Mouse (Mus musculus): ENCODE results near the gene Prkcd.
"Not testable (repeated sequence)": the region's sequence is repeated elsewhere in the genome, so short reads cannot be mapped to it uniquely, and the experiment has no call there.

Gene Prkcd

DNA sequence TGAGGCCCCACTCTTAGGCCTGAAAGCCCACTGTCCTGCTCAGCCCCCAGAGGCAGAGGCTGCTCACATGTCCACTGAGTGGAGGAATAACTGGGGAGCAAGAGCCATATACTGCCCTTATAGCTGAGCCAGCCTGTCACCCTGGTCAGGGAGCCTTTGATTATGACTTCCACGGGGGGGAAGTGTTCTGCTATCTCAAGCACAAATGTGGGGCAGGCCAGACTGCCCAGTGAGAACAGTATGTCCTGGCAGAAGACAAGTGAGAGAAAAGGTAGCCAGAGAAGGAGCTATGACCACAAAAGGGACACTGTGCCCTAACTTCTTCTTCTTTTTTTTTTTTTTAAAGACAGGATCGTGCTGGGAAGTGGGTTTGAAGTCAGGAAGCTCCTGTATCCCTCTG lies 28.9 kb downstream of the Prkcd start:
- no peak for DNase-seq

DNA sequence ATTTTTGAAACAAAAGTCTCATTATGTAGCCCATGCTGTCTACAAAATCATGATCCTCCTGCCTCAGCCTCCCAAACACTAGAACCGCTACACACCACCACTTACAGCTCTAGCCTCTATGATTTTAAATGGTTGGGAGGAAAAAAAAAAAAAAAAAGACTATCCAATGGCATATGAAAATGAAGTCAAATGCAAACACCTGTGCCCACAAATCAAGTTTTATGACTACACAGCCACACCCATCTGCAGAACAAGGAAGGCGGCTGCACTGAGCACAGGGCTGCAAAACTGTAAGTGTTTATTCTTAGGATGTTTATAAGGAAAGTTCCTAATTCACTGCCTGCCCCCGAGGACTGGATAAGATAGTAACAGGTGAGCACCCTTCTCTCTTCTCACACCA lies 29.6 kb downstream of the Prkcd start:
- DNase-seq, result no peak

DNA sequence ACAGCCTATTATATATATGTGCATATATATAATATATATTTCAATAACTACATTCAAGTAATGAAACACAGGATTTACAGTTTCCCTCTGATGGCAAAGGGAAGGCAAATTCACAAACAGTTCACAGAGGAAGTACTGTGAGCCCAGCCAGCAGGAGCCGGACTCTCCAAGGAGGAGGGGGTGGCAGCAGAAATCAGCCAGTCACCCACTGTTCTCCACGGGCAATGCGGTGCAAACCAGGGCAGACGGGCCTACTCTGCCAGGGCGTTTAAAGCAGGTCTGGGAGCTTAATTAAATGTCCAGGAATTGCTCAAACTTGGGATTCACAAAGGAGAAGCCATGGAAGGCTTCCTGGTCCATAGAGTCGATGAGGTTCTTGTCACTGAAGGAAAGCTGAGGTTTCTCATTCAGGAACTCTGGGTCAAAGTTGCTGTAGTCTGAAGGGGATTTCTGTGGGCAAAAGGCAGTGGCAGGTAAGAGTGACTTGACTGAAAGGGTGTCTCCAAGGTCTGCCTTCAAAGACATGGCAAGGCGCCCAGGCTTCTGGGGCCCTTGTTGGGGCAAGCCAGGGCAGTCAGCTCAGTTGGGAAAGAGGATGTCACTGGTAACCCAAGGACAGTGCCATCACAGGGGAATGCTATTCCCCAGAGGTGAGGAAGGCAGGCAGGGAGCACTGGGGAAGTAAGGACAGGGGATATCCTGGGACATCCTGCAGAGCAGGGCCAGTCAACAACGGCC lies 30.3 kb downstream of the Prkcd start:
- no peak for DNase-seq

DNA sequence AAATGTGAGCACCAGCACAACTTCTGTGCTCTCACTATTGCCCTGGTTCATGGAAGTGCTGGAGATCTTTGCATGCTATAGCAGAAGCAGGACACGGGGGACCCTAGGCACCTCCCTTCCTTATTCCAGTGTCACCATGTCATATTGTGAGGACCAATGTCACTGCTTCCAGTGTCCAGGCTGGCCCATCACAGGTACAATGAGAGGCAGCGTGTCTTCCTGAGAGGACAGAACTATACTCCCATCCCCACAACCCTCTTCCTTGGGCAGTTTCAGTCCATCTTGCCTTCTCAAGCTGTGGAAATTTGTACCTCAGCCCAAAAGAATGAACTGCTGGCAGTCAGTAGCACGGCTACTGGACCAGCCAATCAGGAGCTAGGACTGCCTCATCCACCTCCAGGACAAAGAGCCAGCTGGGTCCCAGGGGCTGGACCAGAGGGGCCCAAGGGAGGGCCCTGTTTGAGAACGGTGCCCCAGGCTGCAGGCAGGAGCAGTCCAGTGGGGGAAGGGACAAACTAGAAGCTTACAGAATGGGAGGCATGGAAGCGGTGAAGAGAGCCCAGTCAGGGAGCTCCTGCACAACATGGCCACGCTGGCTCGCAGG lies 31.8 kb downstream of the Prkcd start:
- peak; percentile 84 for DNase-seq

DNA sequence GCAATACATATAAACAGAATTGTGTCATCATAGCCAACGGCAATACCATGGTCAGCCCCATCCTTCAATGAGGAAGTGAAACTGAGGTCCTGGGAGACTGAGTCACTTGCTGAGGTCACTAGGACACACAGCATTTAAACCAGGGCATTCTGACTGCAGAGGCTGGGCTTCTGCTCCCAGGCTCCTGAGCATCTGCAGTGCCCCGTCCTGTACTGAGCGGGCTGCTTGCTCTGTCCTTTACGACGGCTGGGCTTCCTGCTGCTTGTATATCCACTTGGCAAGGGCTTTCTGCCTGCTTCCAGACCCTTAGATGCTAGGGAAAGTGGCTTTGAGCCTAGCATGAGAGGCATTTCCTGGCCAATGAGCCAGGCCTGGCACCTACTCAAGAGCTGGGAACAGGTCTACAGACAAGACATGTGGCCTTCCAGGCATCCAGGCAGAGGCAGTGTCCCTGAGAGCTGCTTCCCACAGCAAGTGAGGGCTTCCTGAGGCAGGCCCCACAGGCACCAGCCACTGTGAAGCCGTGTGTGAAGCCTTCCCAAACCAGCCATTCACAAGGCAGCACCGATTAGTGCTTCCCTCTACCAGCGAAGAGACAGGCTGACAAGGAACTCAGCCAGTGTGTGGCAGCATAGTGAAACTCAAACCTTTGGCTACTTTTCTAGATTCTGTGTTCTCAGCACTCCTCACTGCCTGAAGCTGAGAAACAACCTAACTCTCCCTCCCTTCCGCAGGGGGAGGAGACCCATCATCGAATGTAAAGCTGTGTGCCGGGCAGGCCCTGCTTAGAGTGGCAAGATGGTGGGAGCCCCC lies 32.5 kb downstream of the Prkcd start:
- peak; percentile 92 for DNase-seq

DNA sequence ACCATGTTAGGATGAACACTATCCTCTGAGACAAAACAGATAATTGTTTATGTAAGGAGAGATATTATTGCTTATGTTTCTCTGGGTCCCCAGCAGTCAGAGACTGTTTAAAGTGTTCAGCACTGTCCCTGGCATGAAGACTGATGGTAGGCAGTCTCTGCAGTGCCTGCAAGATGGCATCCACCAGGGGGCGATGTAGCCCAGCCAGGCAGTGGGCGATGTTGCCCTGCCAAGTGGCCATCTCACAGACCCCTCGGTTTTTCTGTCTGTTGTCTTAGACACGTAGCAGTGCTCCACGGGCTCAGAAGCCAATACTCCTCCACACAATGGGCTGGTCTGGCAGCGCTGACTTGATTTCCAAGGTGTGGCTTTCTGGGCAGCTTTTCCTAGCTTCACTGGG lies 34.6 kb downstream of the Prkcd start:
- DNase-seq, result peak; percentile 91

DNA sequence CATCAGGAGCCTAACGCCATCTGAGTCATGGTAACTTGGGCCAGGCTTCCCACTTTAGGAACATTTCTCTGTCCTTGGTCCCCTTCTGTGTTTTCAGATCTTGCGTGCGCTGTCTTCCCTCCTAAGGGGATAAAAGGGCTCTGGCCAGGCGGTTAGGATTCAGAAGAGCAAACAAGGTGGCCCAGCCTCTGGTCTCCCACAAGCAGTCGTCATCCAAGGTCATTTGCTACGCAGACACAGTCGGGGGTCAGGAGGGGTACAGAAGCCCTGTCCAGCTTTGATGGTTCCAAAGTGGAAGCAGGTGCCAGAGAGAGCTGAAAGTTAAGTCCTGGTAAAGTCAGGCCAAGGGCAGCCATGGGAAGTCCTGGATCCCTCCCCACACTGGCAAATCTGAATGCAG lies 35.1 kb downstream of the Prkcd start:
- DNase-seq, result no peak

DNA sequence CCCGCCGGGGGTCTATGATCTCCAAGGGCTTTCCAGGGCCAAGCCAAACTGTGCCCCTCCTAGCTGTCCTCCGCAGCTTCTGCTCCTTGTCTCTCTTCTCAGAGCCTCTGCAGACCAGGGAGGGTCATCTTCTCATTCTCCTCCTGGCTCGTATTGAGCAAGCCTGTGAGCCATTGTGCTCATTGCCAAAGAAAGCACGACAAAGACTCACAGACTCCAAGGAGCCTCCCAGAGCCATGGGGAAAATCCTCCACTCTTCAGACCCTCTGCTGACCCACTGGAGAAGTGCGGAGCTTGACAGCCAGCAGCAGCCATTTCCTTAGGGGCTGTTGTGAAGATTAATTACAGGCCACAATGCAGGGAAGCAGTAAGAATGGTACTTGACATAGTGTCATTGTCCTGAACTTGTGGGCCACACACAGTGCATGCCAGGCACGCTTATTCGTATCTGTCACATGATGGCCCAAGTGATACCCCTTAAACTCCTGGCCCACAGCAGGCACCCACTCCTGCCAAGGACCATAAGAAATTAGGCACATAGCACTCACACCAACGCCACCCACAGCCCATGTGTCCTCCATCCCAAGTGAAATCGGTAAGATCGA lies 35.9 kb downstream of the Prkcd start:
- DNase-seq, result no peak

DNA sequence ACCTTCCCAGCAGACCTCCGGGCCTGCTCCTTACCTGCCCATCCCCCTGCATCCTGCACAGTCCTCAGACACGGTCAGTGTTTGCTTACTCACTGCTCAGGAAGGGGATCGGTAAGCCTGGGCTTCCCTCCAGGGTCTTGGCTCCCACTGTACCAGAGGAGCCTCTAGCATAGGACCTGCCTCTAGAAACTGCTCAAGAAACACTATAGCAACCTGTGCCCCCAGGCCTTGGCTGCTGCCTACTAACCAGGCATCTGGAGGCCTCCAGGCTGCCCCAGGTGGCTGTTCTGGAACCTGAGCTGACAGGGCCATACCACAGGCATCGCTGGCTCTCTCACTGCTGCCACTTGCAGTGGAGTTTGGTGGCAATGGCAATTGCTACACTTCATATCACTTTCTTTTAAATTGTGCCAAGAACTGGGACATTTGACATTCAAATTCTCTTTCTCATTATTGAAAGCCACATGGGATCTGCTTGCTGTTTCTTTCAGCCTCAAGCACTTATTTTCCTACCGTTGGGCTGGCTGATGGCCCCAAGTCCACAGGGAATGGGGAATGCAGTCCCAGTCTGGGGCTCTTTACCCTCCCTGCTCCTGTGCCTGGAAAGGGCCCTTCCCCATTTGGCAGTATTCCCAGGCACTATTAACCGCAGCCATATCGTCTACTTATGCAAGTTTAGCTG lies 39.1 kb downstream of the Prkcd start:
- DNase-seq, result no peak

DNA sequence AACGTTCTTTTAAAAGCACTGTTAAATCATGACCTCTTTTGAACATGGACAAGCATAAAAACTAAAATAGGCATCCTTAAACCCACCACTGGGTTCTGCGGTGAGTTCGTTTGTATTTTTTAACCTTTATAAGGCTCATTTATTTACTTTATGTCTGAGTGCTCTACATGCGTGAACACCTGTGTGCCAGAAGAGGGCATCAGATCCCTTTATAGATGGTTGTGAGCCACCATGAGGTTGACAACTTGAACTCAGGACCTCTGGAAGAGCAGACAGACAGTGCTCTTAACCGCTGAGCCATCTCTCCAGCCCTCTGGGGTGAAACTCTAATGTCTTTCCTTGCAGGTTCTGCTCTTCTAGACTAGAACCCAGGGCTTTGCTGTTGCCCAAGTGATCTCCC lies 40.7 kb downstream of the Prkcd start:
- DNase-seq, result no peak

DNA sequence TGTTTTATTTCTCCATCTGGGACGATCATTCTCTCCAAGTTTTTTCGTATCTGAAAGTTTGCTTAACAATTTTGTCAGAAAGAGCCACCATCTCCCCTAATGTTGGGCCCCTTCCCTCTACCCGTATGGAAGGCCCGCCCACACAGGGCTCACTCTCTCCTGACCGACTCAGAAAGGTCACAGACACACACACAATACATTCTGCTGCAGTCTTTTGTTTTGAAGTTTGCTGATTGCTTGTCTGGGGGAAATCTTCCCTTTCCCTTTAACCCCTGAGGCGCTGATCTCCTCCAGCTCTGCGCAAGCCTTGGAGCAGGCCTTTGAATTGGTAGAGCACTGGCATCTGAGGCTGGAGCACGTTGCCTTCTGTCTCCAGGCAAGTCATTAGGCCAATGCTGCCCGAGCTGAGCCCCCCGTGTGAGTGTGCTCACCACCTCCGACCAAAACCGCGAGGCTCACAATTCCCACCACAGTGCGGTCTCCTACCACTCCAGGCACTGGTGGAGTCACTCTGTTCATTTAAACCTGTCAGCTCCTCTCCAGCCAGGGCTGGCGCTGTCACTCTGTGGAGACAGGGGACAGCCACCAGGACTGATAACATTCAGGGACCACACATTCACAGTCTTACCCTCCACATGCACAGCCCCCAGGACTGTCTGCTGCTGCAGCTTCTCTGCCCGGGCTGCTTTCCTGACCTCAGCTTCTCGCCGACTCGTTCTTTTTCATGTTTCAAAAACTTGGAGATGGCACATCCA lies 41.3 kb downstream of the Prkcd start:
- DNase-seq, result no peak

DNA sequence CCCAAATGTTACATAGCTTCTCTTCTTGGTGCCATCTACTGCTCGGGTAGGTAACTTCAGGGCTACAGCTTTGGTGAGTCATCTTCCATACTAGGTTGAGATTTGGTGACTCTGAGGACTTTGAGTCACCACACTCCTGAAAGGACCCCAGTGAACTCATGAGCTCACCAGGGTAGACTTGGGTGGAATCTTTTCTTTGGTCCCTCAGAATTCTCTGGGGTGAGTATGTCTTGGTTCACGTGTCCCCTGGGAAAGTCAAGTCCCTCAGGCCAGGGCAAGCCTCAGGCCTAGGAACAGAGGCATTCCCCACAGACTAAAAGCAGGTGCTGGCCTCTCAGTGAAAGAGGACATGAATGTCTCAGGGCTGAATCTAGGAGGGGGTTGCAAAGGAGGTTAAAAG lies 41.9 kb downstream of the Prkcd start:
- no peak for DNase-seq

DNA sequence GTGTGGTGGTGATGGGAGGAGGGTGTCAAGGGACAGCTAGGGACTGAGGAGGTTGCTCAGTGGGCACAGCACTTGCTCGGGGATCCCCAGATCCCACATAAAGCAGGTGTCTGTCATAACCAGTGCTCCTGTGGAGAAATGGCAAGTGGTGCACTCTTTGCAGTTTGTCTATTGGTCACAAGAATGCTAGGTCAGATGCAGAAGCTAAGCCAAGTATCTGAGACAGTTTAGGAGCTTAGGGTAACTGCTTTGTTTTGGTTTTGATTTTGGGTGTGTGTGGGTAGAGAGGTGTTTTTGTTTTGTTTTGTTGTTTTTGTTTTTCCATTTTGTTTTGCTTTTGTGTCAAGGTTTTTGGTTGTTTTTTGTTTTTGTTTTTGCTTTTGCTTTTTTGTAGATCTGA lies 44.8 kb downstream of the Prkcd start:
- no peak for DNase-seq

DNA sequence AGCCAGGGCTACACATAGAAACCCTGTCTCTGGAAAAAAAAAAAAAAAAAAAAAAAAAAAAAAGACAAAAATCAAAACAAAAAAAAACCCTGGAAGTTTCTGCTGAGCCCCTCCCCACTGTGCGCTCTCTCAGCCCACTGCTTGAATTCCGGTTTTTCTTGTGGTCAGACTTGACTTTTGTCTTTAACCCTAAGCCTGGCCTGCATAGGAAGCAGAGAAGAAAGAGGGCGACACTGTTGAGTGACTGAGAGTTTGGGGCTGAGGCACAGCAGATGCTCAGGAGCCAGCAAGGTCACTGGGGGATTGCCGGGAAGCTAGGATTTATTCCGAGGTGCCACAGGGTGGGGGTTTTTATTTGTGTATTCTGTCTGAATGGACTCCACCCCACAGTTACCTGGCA lies 46.1 kb downstream of the Prkcd start:
- no peak for DNase-seq

DNA sequence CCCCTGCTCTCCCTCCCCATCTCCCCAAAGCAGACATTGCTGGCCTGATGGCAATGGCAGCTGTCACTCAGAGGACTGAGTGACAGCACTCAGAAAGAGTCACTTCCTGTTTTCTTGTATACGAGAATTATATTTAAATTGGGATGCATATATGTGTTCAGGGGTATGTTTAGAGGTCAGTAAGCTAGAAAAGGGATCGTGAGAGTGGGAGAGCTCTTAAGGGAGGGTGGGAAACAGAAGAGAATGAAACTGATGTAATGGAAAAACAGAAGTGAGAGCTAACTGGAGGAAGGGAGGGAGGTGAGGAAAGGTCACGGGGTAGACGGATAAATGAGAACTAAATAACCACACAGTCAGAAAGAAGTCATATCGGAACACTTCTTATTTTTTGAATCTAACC lies 46.8 kb downstream of the Prkcd start:
- no peak for DNase-seq

DNA sequence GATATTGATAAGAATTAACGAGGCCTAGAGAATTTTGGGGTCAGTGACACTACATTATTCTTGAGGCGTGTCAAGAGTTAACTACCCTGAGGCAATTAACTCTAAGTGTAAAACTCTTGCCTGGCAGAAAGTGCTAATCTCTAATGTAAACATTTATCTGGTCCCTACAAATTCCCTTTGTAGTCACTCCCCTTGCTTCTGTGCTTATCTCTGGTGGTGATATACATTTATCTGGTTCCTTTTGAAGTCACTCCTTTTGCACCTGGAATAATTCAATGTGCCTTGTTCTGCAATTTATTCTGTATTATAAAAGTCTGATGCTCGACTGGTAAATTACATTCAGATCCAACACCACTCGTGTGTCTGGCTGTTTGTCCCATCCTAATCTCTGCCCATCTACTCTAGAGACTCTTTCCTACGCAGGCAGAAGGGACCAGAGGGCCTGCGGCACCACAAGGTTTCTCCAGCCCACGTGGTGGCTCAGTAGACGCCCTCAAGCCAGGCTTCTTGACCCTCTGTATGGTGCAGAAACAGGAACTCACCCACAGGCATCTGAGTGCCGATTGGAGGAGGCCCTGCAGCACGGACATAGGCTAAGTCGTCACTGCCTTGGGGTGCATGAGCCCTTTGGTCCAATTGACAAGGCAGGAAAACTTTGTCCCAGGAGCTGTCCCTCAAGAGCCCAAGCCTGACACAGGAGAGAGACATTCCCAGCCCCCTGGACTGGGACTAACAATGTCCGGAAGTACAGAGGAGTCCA lies 48.5 kb downstream of the Prkcd start:
- DNase-seq, result not testable (repeated sequence)

DNA sequence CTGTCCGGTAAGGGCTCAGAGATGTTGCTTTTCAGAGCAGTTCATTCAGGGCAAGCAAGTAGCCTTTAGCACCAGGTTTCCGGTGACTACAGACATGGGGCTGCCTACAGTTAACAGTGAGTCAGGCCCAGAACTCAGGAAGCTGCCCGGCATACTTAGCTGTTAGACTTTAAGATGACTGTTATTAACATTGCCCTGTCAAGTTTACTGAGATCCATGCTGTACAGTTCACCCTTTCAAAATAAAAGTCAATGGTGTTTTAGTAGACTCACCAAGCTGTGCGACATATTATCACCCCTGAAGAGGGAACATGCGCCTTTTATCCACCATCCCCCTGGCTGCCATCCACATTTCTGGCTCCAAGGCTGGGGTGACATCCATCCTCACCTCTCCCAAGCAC lies 49.8 kb downstream of the Prkcd start:
- DNase-seq, result no peak

DNA sequence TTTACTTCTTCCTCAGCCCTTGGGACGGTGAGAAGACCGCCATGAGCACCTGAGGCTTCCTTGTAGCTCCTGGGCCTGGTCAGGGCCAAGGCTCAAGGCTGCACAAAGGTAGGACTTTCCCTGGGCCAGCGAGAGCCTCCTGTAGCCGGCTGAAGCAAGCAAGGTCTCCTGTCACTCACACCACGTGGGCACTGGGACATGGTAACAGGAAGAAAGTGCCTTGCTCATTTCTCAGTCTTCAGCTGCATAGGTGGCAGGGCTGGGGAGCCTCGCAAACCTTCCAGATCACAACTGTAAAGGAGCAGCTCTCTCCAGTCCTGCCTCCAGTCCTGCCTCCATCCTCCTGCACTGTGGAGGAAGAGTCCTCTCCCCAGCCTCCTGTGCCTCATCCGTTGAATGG lies 50.2 kb downstream of the Prkcd start:
- DNase-seq, result no peak

DNA sequence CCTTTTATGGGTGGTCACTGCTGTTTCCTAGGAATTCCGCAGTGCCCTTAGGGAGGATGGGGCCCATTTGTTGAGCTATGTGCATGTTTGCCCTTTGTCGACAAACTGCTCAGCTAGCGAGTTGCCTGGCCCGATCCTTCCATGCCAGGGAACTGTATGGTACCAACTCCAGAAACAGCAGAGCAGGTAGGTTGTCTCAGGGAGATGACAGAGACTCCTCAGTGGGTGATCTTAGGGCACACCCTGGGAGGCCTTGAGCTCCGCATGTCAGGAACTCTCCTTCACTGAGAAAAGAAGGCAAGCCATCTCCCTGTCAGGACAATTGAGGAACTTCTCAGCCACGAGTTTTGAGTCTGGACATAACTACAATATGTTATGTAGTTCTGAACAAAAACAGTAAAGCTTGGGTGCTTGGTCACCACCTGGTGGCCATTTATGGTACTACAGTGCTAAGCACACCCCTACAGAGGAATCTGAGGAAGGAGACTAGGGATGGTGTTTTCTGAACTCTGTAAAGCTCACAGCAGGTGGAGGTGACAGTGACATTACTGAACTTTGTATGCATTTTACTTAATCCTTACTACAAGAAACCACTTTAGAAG lies 51.9 kb downstream of the Prkcd start:
- DNase-seq, result peak; percentile 88

DNA sequence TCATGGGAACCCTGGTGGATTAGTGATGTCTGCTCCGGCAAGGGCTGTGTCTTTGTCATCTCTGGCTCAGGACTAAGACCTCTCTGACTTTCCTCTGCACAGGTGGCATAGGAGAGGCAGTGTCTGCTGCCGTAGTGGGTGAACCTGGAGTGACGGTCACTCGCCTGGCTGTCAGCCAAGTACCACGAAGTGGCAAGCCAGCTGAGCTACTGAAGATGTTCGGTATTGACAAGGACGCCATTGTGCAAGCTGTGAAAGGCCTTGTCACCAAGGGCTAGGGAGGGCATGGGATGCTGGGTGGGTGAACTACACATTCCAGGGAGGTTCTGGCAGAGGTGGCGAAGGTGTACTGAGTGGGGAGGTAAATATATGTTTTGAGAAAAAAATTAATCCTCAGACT lies 52.8 kb downstream of the Prkcd start:
- DNase-seq, result no peak

DNA sequence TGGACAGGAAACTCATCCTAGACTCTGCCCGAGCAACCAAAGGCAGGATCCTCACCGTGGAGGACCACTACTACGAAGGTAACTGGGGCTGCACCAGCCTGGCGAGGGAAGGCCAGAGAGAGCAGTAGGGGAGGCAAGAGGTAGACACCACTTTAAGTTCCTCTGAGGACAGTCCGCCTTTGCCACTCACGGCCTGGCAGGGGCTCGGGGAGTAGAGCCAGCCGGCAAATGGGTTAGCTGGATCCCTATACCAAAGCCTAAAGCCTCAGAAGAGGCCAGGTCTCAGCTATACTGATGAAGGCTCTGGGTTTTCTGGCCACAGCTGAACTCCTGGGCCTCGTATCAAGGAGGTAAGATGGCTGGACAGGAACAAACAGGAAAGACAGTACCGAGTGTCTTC lies 53.8 kb downstream of the Prkcd start:
- DNase-seq, result no peak
